Mouse (Mus musculus): ENCODE measurements around the gene Luzp4. TPM values are rescaled to one million over a fixed set of nuclear protein-coding genes. Genes with fewer than 3 reads are reported as not detected.
"Not testable (repeated sequence)": the region's sequence is repeated elsewhere in the genome, so short reads cannot be mapped to it uniquely, and the experiment has no call there.

Gene Luzp4
- total RNA-seq (2021) = not detected

DNA sequence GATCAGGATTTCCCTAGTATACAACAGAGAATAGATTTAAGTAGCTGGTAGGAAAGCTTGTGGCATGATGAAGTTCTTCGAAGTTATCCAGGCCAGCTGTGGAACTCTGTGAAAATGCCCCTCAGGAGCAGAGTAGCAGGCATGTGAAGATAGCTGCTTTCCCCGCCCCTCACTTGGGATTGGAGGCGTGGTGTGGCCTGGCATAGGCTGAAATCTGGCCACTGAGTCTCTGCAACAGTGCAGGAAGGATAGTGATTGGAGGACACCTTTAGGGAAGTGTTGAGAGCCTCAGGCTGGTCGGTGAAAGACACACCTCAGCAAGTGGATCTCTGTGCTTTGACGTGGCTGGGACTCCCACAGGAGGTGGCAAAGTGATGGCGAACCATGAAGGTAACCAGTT lies at the start of gene Luzp4:
Gene Luzp4 (plus strand): TSS at position 301 of the 400 bp plus-strand sequence.
- not testable (repeated sequence) for DNase-seq (ENCODE audit: extremely low spot score in 1 of 2, low spot score in 1 of 2)

DNA sequence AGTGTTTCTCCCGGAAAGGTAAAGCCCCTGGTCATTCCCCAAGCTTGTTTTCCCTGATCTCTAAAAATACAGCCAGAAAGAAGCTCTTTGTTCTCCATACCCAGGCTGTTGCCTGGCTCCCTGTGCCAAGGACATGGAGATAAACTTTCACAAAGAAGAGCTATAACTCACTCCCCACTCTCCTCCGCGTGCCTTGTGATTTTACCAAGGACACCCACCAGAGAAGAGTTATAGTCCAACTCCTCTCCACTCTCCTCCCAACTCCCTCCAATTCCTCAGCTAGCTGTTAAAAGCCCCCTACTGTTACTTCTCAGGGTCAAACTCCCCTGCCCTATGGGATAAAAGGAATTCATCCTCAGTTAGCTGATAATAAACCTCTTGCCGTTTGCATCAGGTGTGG lies 15.6 kb upstream of the Luzp4 start:
- DNase-seq (ENCODE audit: extremely low spot score in 1 of 2, low spot score in 1 of 2) = not testable (repeated sequence)

Other genes starting within 250 kb of the Luzp4 start
- gene Gm8334, start 242.5 kb upstream of the Luzp4 start, total RNA-seq (2021) = not detected
- not detected for gene Gm15127, start 194.0 kb upstream of the Luzp4 start, total RNA-seq (2021)
- gene Ott, start 216.6 kb downstream of the Luzp4 start, total RNA-seq (2021) = not detected